Mouse (Mus musculus) testis, adult 2 months (tissue): ENCODE results near the gene Tgfb1. TPM values are rescaled to one million over a fixed set of nuclear protein-coding genes. Genes with fewer than 3 reads are reported as not detected.

Experiments used
- H3K27ac ChIP-seq: fragments of 200-500 bp; 2 replicates; pipeline ENCODE4 v1.5.1; 2012; ENCODE audit warnings: low read depth, low read length; ENCODE audit not compliant: control insufficient read depth, insufficient read depth
- H3K27me3 ChIP-seq: fragments of 200-500 bp; 2 replicates; pipeline ENCODE4 v1.6.1; 2012; ENCODE audit warnings: mild to moderate bottlenecking, low read length, moderate library complexity; ENCODE audit not compliant: control insufficient read depth, insufficient read depth
- H3K36me3 ChIP-seq: fragments of 200-500 bp; 2 replicates; pipeline ENCODE4 v1.6.1; 2012; ENCODE audit warnings: mild to moderate bottlenecking, low read length; ENCODE audit not compliant: control insufficient read depth, insufficient read depth
- H3K4me1 ChIP-seq: fragments of 200-500 bp; 2 replicates; pipeline ENCODE4 v1.6.1; 2012; ENCODE audit warnings: low read length; ENCODE audit not compliant: control insufficient read depth, insufficient read depth
- H3K4me3 ChIP-seq: fragments of 200-500 bp; 2 replicates; pipeline ENCODE4 v1.5.1; 2012; ENCODE audit warnings: low read depth, mild to moderate bottlenecking, low read length, moderate library complexity, mixed read lengths; ENCODE audit not compliant: control insufficient read depth
- CTCF ChIP-seq: fragments of 200-500 bp; IDR thresholded peaks from 2 replicates; pipeline ENCODE4 v1.5.1; 2012; ENCODE audit warnings: low read depth, mild to moderate bottlenecking, inconsistent platforms, low read length, moderate library complexity; ENCODE audit not compliant: control insufficient read depth, insufficient read depth, insufficient replicate concordance
- POLR2A ChIP-seq: fragments of 200-500 bp; IDR thresholded peaks from 2 replicates; pipeline ENCODE4 v1.6.1; 2012; ENCODE audit warnings: low read depth, mild to moderate bottlenecking, inconsistent platforms, low read length, moderate library complexity; ENCODE audit not compliant: control insufficient read depth
- polyA plus RNA-seq: library from polyadenylated mRNA; depleted of rRNA; stranded (reverse); fragments of >200 nt; gene quantifications from 2 replicates; pipeline ENCODE4 v1.2.3, GENCODE M21; 2012; rRNA removed

The Tgfb1 gene
- polyA plus RNA-seq: 6.8 and 6.9 TPM in 2 replicates

DNA sequence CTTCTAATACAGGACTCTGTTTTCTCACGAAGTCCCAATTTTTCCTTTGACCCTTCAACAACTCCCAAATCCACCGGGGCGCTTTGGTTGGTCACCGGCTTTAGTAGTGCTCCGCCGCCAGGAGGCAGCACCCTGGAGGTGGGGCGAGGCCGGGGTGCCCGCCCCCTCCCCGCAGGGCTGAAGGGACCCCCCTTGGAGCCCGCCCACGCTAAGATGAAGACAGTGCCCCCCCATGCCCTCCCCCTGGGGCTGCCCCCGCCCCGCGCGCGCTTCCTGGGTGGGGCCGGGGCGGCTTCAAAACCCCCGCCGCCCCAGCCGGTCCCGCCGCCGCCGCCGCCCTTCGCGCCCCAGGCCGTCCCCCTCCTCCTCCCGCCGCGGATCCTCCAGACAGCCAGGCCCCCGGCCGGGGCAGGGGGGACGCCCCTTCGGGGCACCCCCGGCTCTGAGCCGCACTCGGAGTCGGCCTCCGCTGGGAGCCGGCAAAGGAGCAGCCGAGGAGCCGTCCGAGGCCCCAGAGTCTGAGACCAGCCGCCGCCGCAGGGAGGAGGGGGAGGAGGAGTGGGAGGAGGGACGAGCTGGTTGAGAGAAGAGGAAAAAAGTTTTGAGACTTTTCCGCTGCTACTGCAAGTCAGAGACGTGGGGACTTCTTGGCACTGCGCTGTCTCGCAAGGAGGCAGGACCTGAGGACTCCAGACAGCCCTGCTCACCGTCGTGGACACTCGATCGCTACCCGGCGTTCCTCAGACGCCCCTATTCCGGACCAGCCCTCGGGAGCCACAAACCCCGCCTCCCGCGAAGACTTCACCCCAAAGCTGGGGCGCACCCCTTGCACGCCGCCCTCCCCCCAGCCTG is at the start of gene Tgfb1:
TSS of gene Tgfb1 (plus strand) at position 323 of the 852 bp plus-strand sequence.
- Histone ChIP-seq H3K36me3 (no peaks in the 10 kb centered on the region), H3K4me1 (peaks cover 27% of the 10 kb centered on the region), H3K27me3 (no peaks in the 10 kb centered on the region), H3K27ac (peak within 1 kb of the TSS; percentile 5), H3K4me3 (peak within 1 kb of the TSS; percentile 82)
- TF ChIP-seq POLR2A (no peak; the same call in none of the 2 replicates), CTCF (peak; percentile 34; the same call in 1 of the 2 replicates)

DNA sequence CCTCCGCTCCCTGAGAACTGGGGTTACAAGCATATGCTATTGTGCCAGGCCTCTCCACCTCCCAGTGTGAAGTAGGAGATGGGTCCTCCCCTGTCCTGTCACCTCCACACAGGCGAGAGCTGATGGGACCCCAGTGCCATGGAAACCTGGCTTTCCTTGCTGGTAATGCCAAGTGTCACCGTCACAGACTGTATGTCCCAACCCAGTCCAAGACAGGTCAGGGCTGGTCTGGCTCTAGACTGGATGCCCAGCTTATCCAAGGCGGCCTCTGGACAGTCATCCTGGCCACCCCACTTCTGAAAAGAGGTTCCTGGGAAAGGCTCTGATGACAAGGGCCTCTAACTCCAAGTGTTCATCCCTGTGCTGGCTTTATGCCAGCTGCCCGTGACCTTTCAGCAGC is 49.7 kb upstream of the Tgfb1 start:
- H3K4me3 ChIP-seq: no peak overlapping the region
- H3K4me1 ChIP-seq: no peaks in the 10 kb centered on the region
- TF ChIP-seq POLR2A: no peak
- TF ChIP-seq CTCF: no peak
- no peaks in the 10 kb centered on the region for H3K27me3 ChIP-seq
- no peaks in the 10 kb centered on the region; the same call in 1 of the 2 replicates for H3K36me3 ChIP-seq
- H3K27ac ChIP-seq: no peak overlapping the region

DNA sequence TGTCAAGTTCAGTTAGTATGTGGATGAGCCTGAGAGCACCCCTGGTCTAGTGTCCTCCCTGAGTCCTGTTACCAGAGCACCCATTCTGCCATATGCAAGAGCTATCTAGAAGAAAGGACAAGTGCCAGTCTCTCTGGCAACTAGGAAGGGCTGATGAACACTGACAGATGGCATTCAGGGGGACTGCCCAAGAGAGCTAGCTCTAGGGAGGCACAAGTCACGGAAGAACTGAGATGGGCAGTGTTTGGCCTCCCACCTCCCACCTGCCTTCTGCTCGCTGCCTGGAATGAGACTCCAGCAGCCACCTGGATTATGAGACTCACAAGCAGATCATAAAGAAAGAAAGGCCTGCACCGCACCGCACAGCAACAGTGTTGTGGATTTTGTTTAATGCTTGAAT is 47.0 kb upstream of the Tgfb1 start:
- TF ChIP-seq CTCF: no peak
- TF ChIP-seq POLR2A: no peak
- H3K27ac ChIP-seq: no peak overlapping the region
- no peaks in the 10 kb centered on the region for H3K36me3 ChIP-seq
- H3K4me3 ChIP-seq: no peak overlapping the region
- H3K4me1 ChIP-seq: no peaks in the 10 kb centered on the region
- H3K27me3 ChIP-seq: no peaks in the 10 kb centered on the region

DNA sequence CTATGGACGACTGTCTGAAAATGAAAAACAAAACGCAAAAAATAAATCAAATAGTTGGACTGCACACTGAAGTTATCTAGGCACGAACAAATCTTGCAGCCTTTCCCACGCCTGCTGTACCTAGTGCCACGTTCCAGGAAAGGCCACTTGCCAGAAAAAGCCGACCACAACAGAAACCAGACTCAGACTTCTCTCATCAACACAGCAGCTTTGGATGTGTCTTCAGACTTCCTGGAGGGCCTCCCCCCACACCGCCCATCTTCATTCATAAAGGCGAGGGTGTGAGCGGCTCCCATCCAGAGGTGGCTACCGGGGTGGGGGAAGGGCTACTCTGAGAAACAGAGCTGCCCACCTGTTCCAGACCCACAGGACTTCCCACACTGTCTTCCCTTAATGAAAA is 42.7 kb upstream of the Tgfb1 start:
- Histone ChIP-seq H3K36me3 (no peaks in the 10 kb centered on the region), H3K27me3 (no peaks in the 10 kb centered on the region), H3K4me3 (no peak overlapping the region), H3K4me1 (no peaks in the 10 kb centered on the region; the same call in 1 of the 2 replicates), H3K27ac (no peak overlapping the region)
- TF ChIP-seq CTCF (no peak), POLR2A (no peak)

DNA sequence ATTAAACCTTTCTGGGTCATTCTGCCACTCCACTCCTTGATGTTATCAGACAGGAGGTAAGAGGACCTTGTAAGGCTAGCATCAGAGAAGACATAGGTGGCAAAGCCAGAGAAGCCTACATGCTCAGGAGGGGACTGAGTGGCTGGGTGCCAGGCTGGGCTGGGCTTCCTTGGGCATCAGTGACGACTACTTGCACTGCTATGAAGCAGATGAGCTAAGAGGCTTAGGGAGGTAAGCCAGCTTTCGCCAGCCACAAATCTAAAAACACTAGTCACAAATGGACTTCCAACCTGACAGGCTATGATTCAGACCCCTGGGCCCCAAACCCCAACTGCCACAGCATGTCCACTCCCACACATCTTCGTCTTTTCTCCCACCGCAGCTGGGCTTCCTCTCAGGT is 42.2 kb upstream of the Tgfb1 start:
- Histone ChIP-seq H3K4me1 (no peaks in the 10 kb centered on the region; the same call in 1 of the 2 replicates), H3K36me3 (no peaks in the 10 kb centered on the region), H3K4me3 (no peak overlapping the region), H3K27me3 (no peaks in the 10 kb centered on the region), H3K27ac (no peak overlapping the region)
- TF ChIP-seq CTCF (no peak), POLR2A (no peak)

DNA sequence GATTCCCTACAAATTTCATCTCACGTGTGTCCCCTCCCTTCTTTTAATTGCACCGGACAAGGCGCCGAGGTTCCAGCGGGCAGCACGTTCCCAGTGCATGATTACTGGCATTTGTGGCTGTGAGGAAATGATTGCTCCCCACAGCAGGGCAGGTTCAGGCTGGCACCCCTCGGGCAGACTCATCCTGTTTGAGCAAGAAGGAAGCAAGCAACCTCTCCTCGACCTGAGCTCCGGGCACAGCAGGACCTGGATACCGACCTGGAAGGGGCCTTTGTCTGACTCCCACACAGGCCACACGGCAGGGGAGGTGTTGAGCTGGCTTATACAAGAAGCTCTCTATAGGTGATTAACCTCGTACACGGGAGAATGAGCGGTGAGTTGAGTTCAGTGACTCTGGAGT is 41.7 kb upstream of the Tgfb1 start:
- TF ChIP-seq CTCF (no peak), POLR2A (no peak)
- Histone ChIP-seq H3K27me3 (no peaks in the 10 kb centered on the region), H3K4me1 (no peaks in the 10 kb centered on the region; the same call in 1 of the 2 replicates), H3K27ac (no peak overlapping the region), H3K36me3 (no peaks in the 10 kb centered on the region), H3K4me3 (no peak overlapping the region)

DNA sequence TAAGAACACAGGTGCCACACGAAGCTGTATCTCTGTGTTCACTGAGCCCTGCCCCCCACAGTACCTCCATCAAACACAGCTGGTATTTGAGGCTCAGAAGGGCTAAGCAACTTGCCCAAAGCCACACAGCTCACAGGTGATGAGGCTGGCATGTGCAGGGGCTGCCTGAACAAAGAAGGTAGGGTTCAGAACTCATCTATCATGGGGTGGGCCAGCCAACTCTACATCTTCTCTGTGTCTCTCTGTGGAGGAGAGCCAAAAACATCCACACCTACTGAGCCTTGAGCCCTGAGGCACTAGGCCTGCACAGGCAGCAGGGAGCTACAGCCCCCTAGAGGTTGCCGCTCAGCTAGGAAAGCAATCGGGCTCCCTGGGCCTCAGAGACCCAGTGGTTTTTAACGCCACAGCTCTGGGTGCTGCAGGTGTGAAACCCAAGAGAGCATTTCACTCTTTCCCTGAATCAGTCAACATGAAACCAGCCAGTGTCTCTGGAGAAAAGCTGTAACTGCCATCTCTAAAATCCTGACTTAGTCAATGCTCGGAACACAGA is 39.2 kb upstream of the Tgfb1 start:
- Histone ChIP-seq H3K36me3 (no peaks in the 10 kb centered on the region), H3K27ac (no peak overlapping the region), H3K27me3 (no peaks in the 10 kb centered on the region), H3K4me1 (no peaks in the 10 kb centered on the region; the same call in 1 of the 2 replicates), H3K4me3 (no peak overlapping the region)
- no peak for TF ChIP-seq POLR2A
- TF ChIP-seq CTCF: no peak; the same call in 1 of the 2 replicates
